Mouse (Mus musculus) hindbrain, embryonic 10.5 days (tissue): ENCODE measurements at regions not wholly inside any gene's neighbourhood (a gene's known extent, or its start where the extent isn't known, plus 50 kb on each side); places are given as distances from the start of the nearest gene placed in this dataset.

Experiments used
- DNase-seq: peaks from one replicate; pipeline ENCODE4 v3.0.0-alpha.2; 2017; ENCODE audit warnings: low spot score
- H3K27ac ChIP-seq: fragments of 300-500 bp; sonication (generic); 2 replicates; pipeline ENCODE4 v1.5.1; 2016; ENCODE audit warnings: mild to moderate bottlenecking, moderate library complexity
- H3K27me3 ChIP-seq: fragments of 300-500 bp; sonication (generic); 2 replicates; pipeline ENCODE4 v1.6.1; 2016; ENCODE audit warnings: mild to moderate bottlenecking; ENCODE audit not compliant: poor library complexity, insufficient read depth, severe bottlenecking
- H3K36me3 ChIP-seq: fragments of 300-500 bp; sonication (generic); 2 replicates; pipeline ENCODE4 v1.6.1; 2016; ENCODE audit warnings: mild to moderate bottlenecking, moderate library complexity
- H3K4me1 ChIP-seq: fragments of 300-500 bp; sonication (generic); replicated peaks from 2 replicates; pipeline ENCODE4 v1.6.1; 2016; ENCODE audit warnings: mild to moderate bottlenecking
- H3K4me3 ChIP-seq: fragments of 300-500 bp; sonication (generic); 2 replicates; pipeline ENCODE4 v1.5.1; 2016; ENCODE audit warnings: mild to moderate bottlenecking, moderate library complexity
- H3K9me3 ChIP-seq: fragments of 300-500 bp; sonication (generic); 2 replicates; pipeline ENCODE4 v1.6.1; 2016; ENCODE audit warnings: mild to moderate bottlenecking, moderate library complexity
- WGBS: fragments of 180-500 bp; shearing (Covaris S2); methylation state at CpG from one replicate; pipeline ENCODE4 v1.1.7; 2016; 5-methylcytosine and 5-hydroxymethylcytosine counted together

- peak; percentile 23 for DNase-seq
- Histone ChIP-seq H3K27ac (peak overlapping the region; percentile 50), H3K27me3 (peaks cover 3% of the 10 kb centered on the region; the same call in 1 of the 2 replicates), H3K4me3 (peak overlapping the region; percentile 32), H3K4me1 (peaks cover 11% of the 10 kb centered on the region; the same call in 1 of the 2 replicates), H3K36me3 (no peaks in the 10 kb centered on the region), H3K9me3 (no peaks in the 10 kb centered on the region)
- WGBS: 32% methylated on average over 23 of the region's 23 CpGs
Measured at GRCm38 (mm10) chr3:130922812-130923614, 187.3 kb upstream of the Lef1 start.

GRCm38 (mm10) chr3:130921621-130922245 lies 188.5 kb upstream of the Lef1 start:
- peaks cover 3% of the 10 kb centered on the region; the same call in 1 of the 2 replicates for H3K27me3 ChIP-seq

GRCm38 (mm10) chr3:130913812-130914211 lies 183.6 kb upstream of the Rpl34 start:
- Histone ChIP-seq H3K4me1 (0 out of 2 replicates have a peak, but pooled peaks cover 3% of the 10 kb centered on the region), H3K36me3 (no peaks in the 10 kb centered on the region), H3K27ac (no peak overlapping the region), H3K27me3 (no peaks in the 10 kb centered on the region), H3K4me3 (no peak overlapping the region), H3K9me3 (no peaks in the 10 kb centered on the region)
- WGBS: 91% methylated on average over 7 of the region's 7 CpGs
- no peak for DNase-seq

More at GRCm38 (mm10) chr3:130921621-130922245, 188.5 kb upstream of the Lef1 start:
- Histone ChIP-seq H3K27ac (no peak overlapping the region), H3K9me3 (no peaks in the 10 kb centered on the region), H3K36me3 (no peaks in the 10 kb centered on the region), H3K4me1 (peaks cover 11% of the 10 kb centered on the region; the same call in 1 of the 2 replicates), H3K4me3 (no peak overlapping the region)
- WGBS: 90% methylated on average over 9 of the region's 9 CpGs
- DNase-seq: no peak

- Histone ChIP-seq H3K27me3 (no peaks in the 10 kb centered on the region), H3K9me3 (no peaks in the 10 kb centered on the region), H3K4me3 (no peak overlapping the region), H3K27ac (no peak overlapping the region), H3K4me1 (peaks cover 7% of the 10 kb centered on the region; the same call in 1 of the 2 replicates), H3K36me3 (no peaks in the 10 kb centered on the region)
- WGBS: 74% methylated on average over 8 of the region's 8 CpGs
- no peak for DNase-seq
Measured at GRCm38 (mm10) chr3:130905101-130905500, 174.9 kb upstream of the Rpl34 start.

- WGBS: 91% methylated on average over 7 of the region's 7 CpGs
- H3K36me3 ChIP-seq: no peaks in the 10 kb centered on the region
- no peak overlapping the region for H3K27ac ChIP-seq
- peaks cover 11% of the 10 kb centered on the region; the same call in 1 of the 2 replicates for H3K4me1 ChIP-seq
- H3K9me3 ChIP-seq: no peaks in the 10 kb centered on the region
- DNase-seq: no peak
- no peak overlapping the region for H3K4me3 ChIP-seq
- H3K27me3 ChIP-seq: no peaks in the 10 kb centered on the region
Measured at GRCm38 (mm10) chr3:130903329-130903728, 173.1 kb upstream of the Rpl34 start.

- Histone ChIP-seq H3K27me3 (no peaks in the 10 kb centered on the region), H3K4me1 (peaks cover 11% of the 10 kb centered on the region; the same call in 1 of the 2 replicates), H3K9me3 (no peaks in the 10 kb centered on the region), H3K4me3 (no peak overlapping the region), H3K27ac (no peak overlapping the region), H3K36me3 (no peaks in the 10 kb centered on the region)
- no peak for DNase-seq
- 81% methylated on average over 7 of the region's 7 CpGs for WGBS
Measured at GRCm38 (mm10) chr3:130902376-130902775, 172.2 kb upstream of the Rpl34 start.

- H3K27me3 ChIP-seq: no peaks in the 10 kb centered on the region
- DNase-seq: no peak
- no peak overlapping the region for H3K4me3 ChIP-seq
- H3K36me3 ChIP-seq: no peaks in the 10 kb centered on the region
- WGBS: 93% methylated on average over 12 of the region's 12 CpGs
- peaks cover 11% of the 10 kb centered on the region; the same call in 1 of the 2 replicates for H3K4me1 ChIP-seq
- no peaks in the 10 kb centered on the region for H3K9me3 ChIP-seq
- no peak overlapping the region for H3K27ac ChIP-seq
Measured at GRCm38 (mm10) chr3:130901343-130901742, 171.1 kb upstream of the Rpl34 start.

GRCm38 (mm10) chr3:130900846-130901245 lies 170.6 kb upstream of the Rpl34 start:
- WGBS: 90% methylated on average over 6 of the region's 6 CpGs
- 0 out of 2 replicates have a peak overlapping the region, but pooled peaks have one; percentile 50 for H3K27ac ChIP-seq
- H3K4me3 ChIP-seq: no peak overlapping the region

GRCm38 (mm10) chr3:130900054-130900840 lies 170.0 kb upstream of the Rpl34 start:
- 0 out of 2 replicates have a peak, but pooled peaks cover 4% of the 10 kb centered on the region for H3K9me3 ChIP-seq

More at GRCm38 (mm10) chr3:130900846-130901245, 170.6 kb upstream of the Rpl34 start:
- DNase-seq: no peak
- Histone ChIP-seq H3K27me3 (no peaks in the 10 kb centered on the region), H3K4me1 (peaks cover 11% of the 10 kb centered on the region; the same call in 1 of the 2 replicates), H3K36me3 (no peaks in the 10 kb centered on the region), H3K9me3 (no peaks in the 10 kb centered on the region)

GRCm38 (mm10) chr3:130894168-130894814 lies 164.1 kb upstream of the Rpl34 start:
- no peak for DNase-seq
- WGBS: 84% methylated on average over 7 of the region's 7 CpGs
- Histone ChIP-seq H3K27me3 (no peaks in the 10 kb centered on the region), H3K9me3 (0 out of 2 replicates have a peak, but pooled peaks cover 10% of the 10 kb centered on the region), H3K4me3 (no peak overlapping the region), H3K36me3 (no peaks in the 10 kb centered on the region), H3K27ac (no peak overlapping the region), H3K4me1 (no peaks in the 10 kb centered on the region)

More at GRCm38 (mm10) chr3:130900054-130900840, 170.0 kb upstream of the Rpl34 start:
- no peaks in the 10 kb centered on the region for H3K36me3 ChIP-seq
- no peak overlapping the region for H3K4me3 ChIP-seq
- WGBS: 84% methylated on average over 30 of the region's 30 CpGs
- no peaks in the 10 kb centered on the region for H3K27me3 ChIP-seq
- peak; percentile 39 for DNase-seq
- peaks cover 11% of the 10 kb centered on the region; the same call in 1 of the 2 replicates for H3K4me1 ChIP-seq
- H3K27ac ChIP-seq: peak overlapping the region; percentile 40; the same call in 1 of the 2 replicates

- H3K4me1 ChIP-seq: no peaks in the 10 kb centered on the region
- H3K36me3 ChIP-seq: no peaks in the 10 kb centered on the region
- DNase-seq: no peak
- H3K9me3 ChIP-seq: peaks cover 16% of the 10 kb centered on the region; the same call in 1 of the 2 replicates
- no peaks in the 10 kb centered on the region for H3K27me3 ChIP-seq
- no peak overlapping the region for H3K4me3 ChIP-seq
- 84% methylated on average over 4 of the region's 4 CpGs for WGBS
- no peak overlapping the region for H3K27ac ChIP-seq
Measured at GRCm38 (mm10) chr3:130891310-130891709, 161.1 kb upstream of the Rpl34 start.

GRCm38 (mm10) chr3:130888587-130888986 lies 158.4 kb upstream of the Rpl34 start:
- no peak overlapping the region for H3K27ac ChIP-seq
- no peak for DNase-seq
- 73% methylated on average over 1 of the region's 1 CpGs for WGBS
- no peaks in the 10 kb centered on the region for H3K36me3 ChIP-seq
- H3K4me1 ChIP-seq: no peaks in the 10 kb centered on the region
- H3K9me3 ChIP-seq: peaks cover 12% of the 10 kb centered on the region; the same call in 1 of the 2 replicates
- H3K4me3 ChIP-seq: no peak overlapping the region
- H3K27me3 ChIP-seq: no peaks in the 10 kb centered on the region
